Mouse (Mus musculus) adrenal gland (tissue): ENCODE results near the gene Shc2.

Experiments used
- intact Hi-C: fragments of 180-260 bp; cut with DNase I; formaldehyde crosslinking; loops from one replicate; pipeline ENCODE4 v1.15.1; 2025

Gene Shc2

DNA sequence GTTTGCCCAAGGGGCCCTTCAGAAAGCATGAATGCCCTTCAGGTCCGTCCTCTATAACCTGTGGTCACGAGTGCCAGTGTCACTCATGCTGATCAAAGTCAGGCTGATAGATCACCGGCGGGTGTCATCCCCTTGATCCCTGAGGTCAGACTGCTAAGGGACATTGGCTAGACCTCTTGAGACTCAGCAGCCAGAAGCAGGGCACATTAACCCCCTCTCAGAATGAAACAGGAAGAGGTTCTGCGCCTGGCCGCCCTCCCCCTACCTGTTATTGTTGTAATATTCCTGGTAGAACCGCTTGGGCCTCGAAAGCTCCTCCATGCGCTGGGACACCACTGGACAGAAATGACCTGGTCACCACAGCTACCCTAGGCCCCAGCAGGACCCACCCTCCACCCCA lies 53.3 kb downstream of the Shc2 start:
- intact Hi-C loops = no loop called here

DNA sequence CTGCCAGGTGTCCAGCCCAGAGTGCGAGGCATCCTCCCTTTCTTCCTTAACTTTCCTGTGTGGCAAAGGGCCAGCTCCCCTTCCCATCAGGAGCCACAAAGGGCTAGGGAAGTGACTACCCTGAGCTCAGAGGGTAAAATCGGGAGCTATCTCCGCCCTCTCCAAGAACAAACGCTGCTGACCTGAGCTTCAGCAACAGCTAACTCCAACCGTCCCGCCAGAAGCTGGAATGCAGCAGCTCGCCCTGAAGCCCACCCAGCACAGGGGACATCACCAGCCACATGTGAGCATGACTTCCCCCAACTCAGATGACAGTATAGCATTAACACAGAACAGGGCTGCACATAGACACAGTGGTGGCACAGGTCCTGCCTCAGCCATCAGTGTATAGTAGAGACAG lies 53.7 kb downstream of the Shc2 start:
- intact Hi-C loops = no loop called here

DNA sequence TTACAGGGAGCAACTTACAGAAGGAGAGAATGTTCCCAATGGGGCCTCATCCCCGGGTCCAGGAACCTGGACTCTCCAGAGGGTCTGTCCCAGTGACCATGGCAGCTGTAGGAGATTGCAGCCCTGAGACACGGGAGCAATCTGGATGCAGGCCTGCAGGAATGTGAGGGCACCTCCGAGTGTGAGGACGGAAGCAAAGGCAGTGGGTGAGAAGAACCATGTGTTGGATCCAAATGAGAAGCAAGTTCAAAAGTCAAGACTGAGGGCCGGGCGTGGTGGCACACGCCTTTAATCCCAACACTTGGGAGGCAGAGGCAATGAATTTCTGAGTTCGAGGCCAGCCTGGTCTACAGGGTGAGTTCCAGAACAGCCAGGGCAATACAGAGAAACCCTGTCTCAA lies 56.2 kb downstream of the Shc2 start:
- intact Hi-C loops = no loop called here

DNA sequence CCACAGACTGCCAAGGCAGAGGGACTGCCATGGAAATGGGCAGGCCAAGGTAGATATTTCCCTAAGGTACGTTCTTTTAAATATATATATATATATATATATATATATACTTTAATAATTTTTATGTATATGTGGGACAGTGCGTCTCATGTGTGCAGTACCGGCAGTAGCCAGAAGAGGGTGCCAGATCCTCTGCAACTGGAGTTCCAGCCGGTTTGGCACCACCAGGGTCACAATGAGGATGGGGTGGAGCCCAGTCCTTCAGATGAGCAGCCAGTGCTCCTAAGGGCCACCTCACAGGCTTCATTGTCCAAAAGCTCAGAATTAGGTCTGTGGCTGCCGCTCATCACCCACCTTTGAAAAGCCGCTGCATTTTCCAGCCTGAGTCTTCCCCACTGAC lies 56.9 kb downstream of the Shc2 start:
- intact Hi-C loops = no loop called here

DNA sequence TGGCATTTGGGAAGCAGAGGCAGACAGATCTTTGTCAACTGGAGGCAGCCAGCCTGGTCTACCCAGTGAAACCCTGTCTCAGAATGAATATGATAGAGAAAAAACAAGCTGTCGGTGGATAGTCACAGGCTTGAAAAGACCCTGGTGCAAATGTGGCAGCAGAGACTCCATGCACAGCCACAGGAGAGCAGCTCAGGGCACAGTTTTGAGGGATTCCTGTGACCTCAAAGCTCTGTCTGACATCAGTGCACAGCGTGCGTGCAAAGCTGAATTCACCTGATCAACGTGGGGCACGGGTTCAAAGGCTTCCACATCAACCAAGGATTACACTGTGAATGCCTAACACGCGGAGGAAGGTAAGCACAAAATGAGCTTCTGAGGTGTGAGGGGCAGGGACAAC lies 57.4 kb downstream of the Shc2 start:
- intact Hi-C loops = no loop called here

DNA sequence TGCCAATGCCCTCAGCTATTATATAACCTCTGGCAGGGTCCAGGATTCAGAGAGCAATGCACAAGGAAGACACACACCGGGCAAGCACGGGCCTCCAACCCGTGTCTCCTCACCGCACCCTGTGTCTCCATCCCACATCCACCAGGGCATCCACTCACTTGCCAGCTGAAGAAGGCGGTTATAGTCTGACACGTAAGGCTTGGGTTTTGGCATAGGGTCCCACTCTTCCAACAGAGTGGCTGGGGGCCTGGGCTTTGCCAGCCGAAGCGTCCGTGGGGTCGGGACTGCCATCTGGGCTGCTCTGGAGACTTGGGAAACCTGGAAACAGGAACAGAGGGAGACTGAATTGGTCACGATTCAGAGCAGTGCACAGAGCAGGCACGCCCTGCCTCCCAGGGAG lies 57.9 kb downstream of the Shc2 start:
- intact Hi-C loops = no loop called here

DNA sequence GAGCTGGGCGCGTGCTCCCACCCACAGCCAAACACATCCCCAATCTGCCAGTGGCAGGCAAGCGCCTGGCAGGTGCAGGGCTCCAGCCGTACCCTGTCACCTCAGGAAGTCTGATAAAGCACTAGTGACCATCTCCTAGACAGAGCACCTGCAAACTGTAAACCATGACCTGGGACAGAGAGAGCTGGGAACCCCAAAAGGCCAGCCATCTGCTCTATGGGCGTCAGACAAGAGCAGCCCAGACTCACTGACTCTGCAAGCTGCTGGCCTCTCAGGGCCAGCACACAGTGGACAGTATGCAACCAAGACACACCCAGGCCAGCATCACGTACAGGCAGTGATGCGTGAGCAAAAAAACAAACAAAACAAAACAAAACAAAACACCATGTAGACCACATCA lies 58.8 kb downstream of the Shc2 start:
- intact Hi-C loops = no loop called here

DNA sequence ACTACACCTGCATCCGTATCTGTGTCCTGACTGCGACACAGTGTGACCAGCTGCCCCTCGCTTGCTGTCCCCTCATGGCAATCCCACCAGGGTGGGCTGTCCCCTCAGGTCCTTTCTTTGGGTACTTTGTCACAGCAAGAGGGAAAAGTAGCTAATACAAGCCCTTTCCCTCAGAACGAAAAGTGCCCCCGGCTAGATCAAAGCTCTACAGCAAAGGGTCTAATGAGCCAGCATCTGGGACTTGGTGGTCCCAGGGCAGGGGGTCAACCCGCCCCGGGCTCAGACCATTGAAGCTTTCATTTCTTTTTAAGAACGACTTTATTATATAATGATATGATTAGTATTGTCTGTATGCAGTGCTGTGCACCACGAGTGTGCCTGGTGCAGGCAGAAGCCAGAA lies 59.4 kb downstream of the Shc2 start:
- intact Hi-C loops = no loop called here

DNA sequence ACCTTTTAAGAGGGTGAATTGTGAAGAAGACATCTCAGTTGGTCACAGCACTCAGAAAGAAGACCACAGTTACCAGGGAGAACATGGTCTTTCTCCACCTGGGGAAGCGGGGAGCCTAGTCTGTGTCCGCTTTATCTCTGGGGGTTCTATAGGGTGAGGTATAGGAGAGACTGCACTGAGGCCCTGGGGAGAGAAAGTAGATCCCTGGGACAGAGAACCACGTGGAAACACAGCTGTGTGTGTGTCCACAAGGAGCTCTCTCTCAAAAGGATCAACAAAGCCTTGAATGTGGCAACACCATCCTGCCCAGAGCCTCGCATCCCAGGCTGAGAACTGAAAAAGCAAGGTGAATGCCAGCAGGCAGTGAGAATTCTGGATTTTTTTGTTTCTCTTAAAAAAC lies 60.3 kb downstream of the Shc2 start:
- intact Hi-C loops = no loop called here

DNA sequence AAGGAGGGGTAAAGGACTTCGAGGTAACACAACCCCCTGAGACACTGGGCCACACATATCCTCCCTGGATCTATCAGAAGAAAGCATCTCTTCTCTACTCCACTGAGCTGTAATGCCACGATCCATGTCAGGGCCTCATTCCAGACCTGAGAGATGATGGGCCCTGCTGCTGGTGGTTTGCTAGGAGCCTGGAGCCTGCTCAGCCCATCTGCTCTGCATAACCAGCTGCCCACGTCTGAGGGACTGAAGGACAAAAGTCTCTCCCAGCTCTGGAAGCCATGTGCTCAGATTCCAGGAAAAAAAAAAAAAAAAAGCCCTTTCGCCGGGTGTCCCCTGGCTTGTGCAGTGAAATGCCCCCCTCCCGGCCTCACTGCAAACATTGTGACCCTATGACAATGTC lies 62.0 kb downstream of the Shc2 start:
- intact Hi-C loops = no loop called here

DNA sequence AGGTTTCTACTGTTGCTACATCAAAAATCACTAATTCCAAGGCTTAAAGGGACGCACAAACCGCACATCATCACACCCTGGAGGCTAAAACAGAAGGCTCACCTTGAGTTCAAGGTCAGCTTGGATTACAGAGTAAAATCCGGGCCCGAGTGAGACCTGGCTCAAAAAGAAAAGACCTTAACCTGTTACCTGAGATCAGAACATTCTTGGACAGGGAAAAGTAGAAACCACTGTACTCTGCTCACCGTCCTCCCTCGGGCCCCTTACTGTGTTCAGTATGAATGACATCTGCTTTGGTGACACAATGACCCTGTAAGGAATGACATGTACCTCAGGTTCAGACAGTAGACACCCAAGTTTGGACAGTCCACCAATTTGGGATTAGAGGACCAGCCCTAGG lies 62.9 kb downstream of the Shc2 start:
- intact Hi-C loops = no loop called here

DNA sequence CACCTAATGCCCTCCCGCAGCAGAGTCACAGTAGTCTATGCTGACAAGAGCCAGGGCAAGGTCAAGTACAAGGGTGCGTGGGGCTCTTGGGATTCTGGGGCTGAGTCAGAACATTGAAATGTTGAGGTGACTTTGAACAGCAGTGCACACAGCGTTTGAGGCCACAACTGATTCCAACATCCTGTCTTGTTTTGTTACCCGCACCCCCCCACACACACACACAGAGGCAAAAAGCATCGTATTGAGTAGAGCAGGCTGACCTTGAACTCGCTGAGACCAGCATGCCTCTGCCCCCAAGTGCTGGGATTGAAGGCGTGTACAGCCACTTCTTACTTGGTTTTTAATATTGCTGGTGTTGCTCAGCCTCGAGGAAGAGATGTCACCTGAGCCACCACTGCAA lies 63.4 kb downstream of the Shc2 start:
- intact Hi-C loops = no loop called here

DNA sequence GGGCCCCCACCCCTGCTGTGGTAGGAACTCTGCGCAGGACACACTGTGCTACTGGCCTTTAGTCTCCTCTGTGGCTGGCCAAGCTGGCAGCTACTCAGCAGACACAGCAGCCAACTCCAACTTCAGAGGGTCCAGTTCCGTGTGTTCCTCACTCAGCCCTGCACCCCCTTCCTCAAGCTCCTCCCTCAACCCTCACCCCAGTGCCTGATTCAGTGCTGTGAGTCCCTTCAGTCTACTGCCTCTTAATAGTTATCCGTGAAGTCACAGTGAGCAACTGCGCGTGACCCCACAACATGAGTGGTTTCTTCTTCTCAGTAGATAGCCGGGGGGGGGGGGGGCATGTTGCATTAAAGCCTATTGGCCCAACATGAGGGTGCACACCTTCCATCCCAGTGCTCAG lies 64.1 kb downstream of the Shc2 start:
- intact Hi-C loops = no loop called here

DNA sequence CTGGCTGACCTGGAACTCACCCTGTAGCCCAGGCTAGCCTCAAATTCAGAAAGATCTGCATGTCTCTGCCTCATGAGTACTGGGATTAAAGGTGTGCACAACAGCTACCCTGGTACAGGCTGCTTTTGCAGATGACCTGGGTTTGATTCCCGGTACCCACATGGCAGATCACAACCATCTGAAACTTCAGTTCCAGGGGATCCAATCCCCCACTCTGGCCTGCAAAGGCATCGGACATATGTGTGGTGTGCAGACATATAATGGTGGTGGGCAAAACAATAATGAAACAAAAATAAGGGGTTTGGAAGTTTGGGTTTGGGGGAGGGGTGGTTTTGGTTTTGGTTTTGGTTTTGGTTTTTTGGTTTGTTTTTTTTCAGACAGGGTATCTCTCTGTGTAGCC lies 66.4 kb downstream of the Shc2 start:
- intact Hi-C loops = no loop called here

DNA sequence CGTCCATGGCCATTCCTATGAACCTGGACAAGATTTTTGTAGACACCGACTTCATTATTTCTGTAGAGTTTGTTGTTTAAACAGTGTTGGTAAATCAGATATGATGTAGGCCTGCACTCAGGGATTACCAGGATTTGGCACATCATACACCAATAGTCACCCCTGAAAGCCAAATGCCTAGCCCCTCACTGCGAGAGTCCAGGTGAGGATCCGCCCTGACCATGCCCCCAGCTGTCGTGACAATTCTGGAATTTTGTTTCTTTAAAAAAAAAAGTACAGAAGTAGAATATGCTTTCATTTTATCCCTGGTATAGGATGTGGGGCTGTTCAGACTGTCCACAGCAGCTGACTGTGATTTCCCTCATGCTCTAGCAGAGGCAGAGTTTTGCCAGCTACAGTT lies 67.8 kb downstream of the Shc2 start:
- intact Hi-C loops = no loop called here
